In genomic region chr8:35217604-35218003, GRCm38 (mm10) we compare ENCODE assay signal across 16 mouse cellular contexts.
DNase-seq lines count a peak whose midpoint lies in the region; ATAC-seq and TF ChIP-seq lines count a peak whose summit lies in the region.
"Had no signal": no experiment of that assay in that cellular context is flagged by ENCODE, and none has a peak within 500 bp of the region (broad histone marks: within the 10 kb centered on the region; RNA-seq: fewer than 3 reads in every experiment).

No protein-coding gene starts in this region.

- H3K27ac ChIP-seq in forebrain, embryonic 10.5 days: 0 out of 2 replicates have a peak overlapping the region, but pooled peaks have one; percentile 40
- no peak overlapping the region for H3K27ac ChIP-seq in forebrain, embryonic 13.5 days
- H3K27ac ChIP-seq in embryonic facial prominence, embryonic 12.5 days: peak overlapping the region; percentile 80
- H3K27ac ChIP-seq: forebrain, embryonic 12.5 days; hindbrain, embryonic 10.5 days; hindbrain, embryonic 14.5 days had no signal

- H3K27me3 ChIP-seq in forebrain, embryonic 10.5 days (ENCODE audit: poor library complexity, severe bottlenecking): no peaks in the 10 kb centered on the region
- H3K27me3 ChIP-seq in forebrain, embryonic 13.5 days: no peaks in the 10 kb centered on the region
- H3K27me3 ChIP-seq in embryonic facial prominence, embryonic 12.5 days: no peaks in the 10 kb centered on the region
- H3K27me3 ChIP-seq in myocyte (ENCODE audit: control insufficient read depth, insufficient read depth, insufficient read length): no peaks in the 10 kb centered on the region
- H3K27me3 ChIP-seq: forebrain, embryonic 12.5 days; heart, embryonic 12.5 days had no signal

- no peaks in the 10 kb centered on the region for H3K79me2 ChIP-seq in myocyte (ENCODE audit: control insufficient read depth, insufficient read depth)

- no peak overlapping the region for H3K4me3 ChIP-seq in forebrain, embryonic 10.5 days
- no peak overlapping the region for H3K4me3 ChIP-seq in forebrain, embryonic 13.5 days
- no peak overlapping the region for H3K4me3 ChIP-seq in embryonic facial prominence, embryonic 12.5 days
- no peak overlapping the region for H3K4me3 ChIP-seq in myocyte
- H3K4me3 ChIP-seq: forebrain, embryonic 12.5 days; heart, embryonic 12.5 days; hindbrain, embryonic 10.5 days had no signal

- H3K4me1 ChIP-seq in forebrain, embryonic 10.5 days: peaks cover 9% of the 10 kb centered on the region; the same call in 1 of the 2 replicates
- H3K4me1 ChIP-seq in forebrain, embryonic 13.5 days: no peaks in the 10 kb centered on the region
- H3K4me1 ChIP-seq in embryonic facial prominence, embryonic 12.5 days: peaks cover 15% of the 10 kb centered on the region
- H3K4me1 ChIP-seq: forebrain, embryonic 12.5 days; heart, embryonic 12.5 days had no signal

- H3ac ChIP-seq in myocyte (ENCODE audit: control insufficient read depth, insufficient read length): no peak overlapping the region

- H3K4me2 ChIP-seq in forebrain, embryonic 13.5 days: no peak overlapping the region
- H3K4me2 ChIP-seq in embryonic facial prominence, embryonic 12.5 days (replicated peaks): no peak overlapping the region
- H3K4me2 ChIP-seq in myocyte (ENCODE audit: low read depth): peak overlapping the region; percentile 55
- H3K4me2 ChIP-seq: forebrain, embryonic 12.5 days; heart, embryonic 12.5 days; hindbrain, embryonic 14.5 days had no signal

- no peak for TF ChIP-seq POLR2A in myocyte (IDR thresholded peaks at IDR 0.05; ENCODE audit: insufficient read length, low read depth)

- ATAC-seq in forebrain, embryonic 13.5 days: no peak
- peak; percentile 65 for ATAC-seq in embryonic facial prominence, embryonic 12.5 days (ENCODE audit: insufficient number of reproducible peaks, insufficient read depth, low FRiP score, low TSS enrichment)
- ATAC-seq: CD4-positive, CD25-positive, alpha-beta regulatory T cell, adult 4 months; forebrain, postnatal 0 days; intestine, postnatal 0 days had no signal

- no peak for DNase-seq in forebrain, embryonic 10.5 days (ENCODE audit: extremely low spot score, low spot score)
- DNase-seq in MN1 (ENCODE audit: low spot score): peak; percentile 66
- no peak for DNase-seq in adrenal gland, adult 18-20 months (ENCODE audit: low spot score in 2 of 2)
- DNase-seq in frontal cortex, postnatal 36 days (ENCODE audit: low spot score in 2 of 2): no peak
- DNase-seq: B cell, adult 2 months; forebrain, postnatal 0 days had no signal

- H3K9ac ChIP-seq in forebrain, embryonic 13.5 days: no peak overlapping the region
- no peak overlapping the region for H3K9ac ChIP-seq in embryonic facial prominence, embryonic 12.5 days
- H3K9ac ChIP-seq: forebrain, embryonic 12.5 days; forebrain, postnatal 0 days; heart, embryonic 12.5 days; hindbrain, embryonic 14.5 days had no signal

- H3K9me3 ChIP-seq in forebrain, embryonic 10.5 days: no peaks in the 10 kb centered on the region
- H3K9me3 ChIP-seq in forebrain, embryonic 13.5 days (replicated peaks): no peaks in the 10 kb centered on the region
- H3K9me3 ChIP-seq in embryonic facial prominence, embryonic 12.5 days: no peaks in the 10 kb centered on the region
- H3K9me3 ChIP-seq: forebrain, embryonic 12.5 days; heart, embryonic 12.5 days; hindbrain, embryonic 10.5 days had no signal

- H3K36me3 ChIP-seq in forebrain, embryonic 10.5 days (replicated peaks): no peaks in the 10 kb centered on the region
- H3K36me3 ChIP-seq in forebrain, embryonic 13.5 days (ENCODE audit: poor library complexity, severe bottlenecking): no peaks in the 10 kb centered on the region
- no peaks in the 10 kb centered on the region for H3K36me3 ChIP-seq in embryonic facial prominence, embryonic 12.5 days
- H3K36me3 ChIP-seq in myocyte (ENCODE audit: control insufficient read depth, insufficient read depth): no peaks in the 10 kb centered on the region
- H3K36me3 ChIP-seq: forebrain, embryonic 12.5 days; G1E; heart, embryonic 12.5 days; hindbrain, embryonic 10.5 days had no signal

- WGBS in forebrain, embryonic 10.5 days: 84% methylated on average over 11 of the region's 11 CpGs
- 84% methylated on average over 11 of the region's 11 CpGs for WGBS in forebrain, embryonic 13.5 days
- 50% methylated on average over 11 of the region's 11 CpGs for WGBS in embryonic facial prominence, embryonic 12.5 days

TF ChIP-seq in myocyte, 11 proteins besides CTCF, POLR2A, EP300 and RAD21:
- TF ChIP-seq MAX (IDR thresholded peaks at IDR 0.05; ENCODE audit: low read depth) (no peak), CEBPB (IDR thresholded peaks at IDR 0.05; ENCODE audit: insufficient read depth, poor library complexity, severe bottlenecking) (no peak), REST (IDR thresholded peaks at IDR 0.05; ENCODE audit: insufficient read depth, insufficient read length) (no peak), TCF12 (IDR thresholded peaks at IDR 0.05; ENCODE audit: insufficient read depth, poor library complexity, severe bottlenecking) (no peak), USF1 (IDR thresholded peaks at IDR 0.05; ENCODE audit: low read depth) (no peak), MYOG (IDR thresholded peaks at IDR 0.05; ENCODE audit: control insufficient read depth in 1 of 3, insufficient read depth in 1 of 3, insufficient read length in 2 of 3, low read depth in 2 of 3) (no peak), SRF (IDR thresholded peaks at IDR 0.05; ENCODE audit: control insufficient read depth, insufficient read length, low read depth) (no peak), E2F4 (IDR thresholded peaks at IDR 0.05; ENCODE audit: insufficient read depth) (no peak), MYOD1 (IDR thresholded peaks at IDR 0.05; ENCODE audit: control insufficient read depth in 1 of 3, insufficient read length in 2 of 3, low read depth in 2 of 3) (no peak), TCF3 (IDR thresholded peaks at IDR 0.05; ENCODE audit: insufficient read length, low read depth) (no peak), POLR2AphosphoS2 (IDR thresholded peaks at IDR 0.05; ENCODE audit: insufficient read length, low read depth) (no peak)
TF ChIP-seq in myocyte: peak in this region for 0.
